Mouse (Mus musculus) pancreas, adult 10 weeks (tissue): ENCODE data around the gene 1700109H08Rik. TPM values are rescaled to one million over a fixed set of nuclear protein-coding genes. Genes with fewer than 3 reads are reported as not detected.

Experiments
- polyA plus RNA-seq: library from polyadenylated mRNA; stranded (reverse); fragments of 350-450 nt; fragmentation: Illumina TruSeq; extraction: RNeasy Lipid Tissue Mini Kit (QIAGEN cat#74804); gene quantifications from one replicate; pipeline ENCODE4 v1.2.3, GENCODE M21; 2015; ENCODE audit warnings: low read depth, low replicate concordance; ENCODE audit not compliant: insufficient read depth

Gene 1700109H08Rik
- 1.1 TPM for polyA plus RNA-seq

GRCm38 (mm10) chr5:3571266-3571665, at the start of gene 1700109H08Rik:
TSS of gene 1700109H08Rik (plus strand) at chr5:3571566.

GRCm38 (mm10) chr5:3543629-3544479, 27.5 kb upstream of the 1700109H08Rik start, which contains the start of gene Fam133b:
TSS of gene Fam133b (plus strand) at chr5:3543833.

GRCm38 (mm10) chr5:3595693-3596398, 24.5 kb downstream of the 1700109H08Rik start, which contains the start of gene Pex1:
TSS of gene Pex1 (plus strand) at chr5:3596066.

GRCm38 (mm10) chr5:3596399-3596766, 25.0 kb downstream of the 1700109H08Rik start, which contains the start of gene Rbm48:
TSS of gene Rbm48 (minus strand) at chr5:3596585.

Other genes starting within 250 kb of the 1700109H08Rik start
- gene Cdk6, start 230.1 kb upstream of the 1700109H08Rik start, polyA plus RNA-seq = 1.1 TPM
- 7.4 TPM for gene Fam133b, start 27.7 kb upstream of the 1700109H08Rik start, polyA plus RNA-seq
- 9.4 TPM for gene Pex1, start 24.5 kb downstream of the 1700109H08Rik start, polyA plus RNA-seq
- 2.8 TPM for gene Rbm48, start 25.0 kb downstream of the 1700109H08Rik start, polyA plus RNA-seq
- gene Tmbim7, start 79.6 kb downstream of the 1700109H08Rik start, polyA plus RNA-seq = not detected
- gene Gatad1, start 85.6 kb downstream of the 1700109H08Rik start, polyA plus RNA-seq = 14.2 TPM
- gene Ankib1, start 231.4 kb downstream of the 1700109H08Rik start, polyA plus RNA-seq = 3.3 TPM
- 9.4 TPM for gene Krit1, start 231.6 kb downstream of the 1700109H08Rik start, polyA plus RNA-seq